Mouse (Mus musculus) neural tube, embryonic 12.5 days (tissue): Measurements from ENCODE around the gene Gna11. TPM values are rescaled to one million over a fixed set of nuclear protein-coding genes. Genes with fewer than 3 reads are reported as not detected.
A peak's percentile ranks its signal among the peaks of the same experiment; 100 is the strongest.

Experiments
- ATAC-seq: fragments of 200-750 bp; cut with Nextera tagmentation; 2 replicates; pipeline ENCODE4 v1.8.0; 2017; ENCODE audit warnings: low read depth, mild to moderate bottlenecking, moderate TSS enrichment, moderate library complexity; ENCODE audit not compliant: low FRiP score
- H3K27ac ChIP-seq: fragments of 300-500 bp; sonication (generic); 2 replicates; pipeline ENCODE4 v1.5.1; 2016
- H3K27me3 ChIP-seq: fragments of 300-500 bp; sonication (generic); replicated peaks from 2 replicates; pipeline ENCODE4 v1.6.1; 2016; ENCODE audit warnings: mild to moderate bottlenecking
- H3K36me3 ChIP-seq: fragments of 300-500 bp; sonication (generic); 2 replicates; pipeline ENCODE4 v1.6.1; 2016; ENCODE audit warnings: mild to moderate bottlenecking
- H3K4me1 ChIP-seq: fragments of 300-500 bp; sonication (generic); 2 replicates; pipeline ENCODE4 v1.6.1; 2016
- H3K4me2 ChIP-seq: fragments of 300-500 bp; sonication (generic); replicated peaks from 2 replicates; pipeline ENCODE4 v1.6.1; 2016; ENCODE audit warnings: mild to moderate bottlenecking
- H3K4me3 ChIP-seq: fragments of 300-500 bp; sonication (generic); 2 replicates; pipeline ENCODE4 v1.5.1; 2016
- H3K9ac ChIP-seq: fragments of 300-500 bp; sonication (generic); 2 replicates; pipeline ENCODE4 v1.6.1; 2016; ENCODE audit warnings: mild to moderate bottlenecking
- H3K9me3 ChIP-seq: fragments of 300-500 bp; sonication (generic); 2 replicates; pipeline ENCODE4 v1.6.1; 2016; ENCODE audit warnings: mild to moderate bottlenecking
- WGBS: fragments of 180-500 bp; shearing (Covaris S2); methylation state at CpG from one replicate; pipeline ENCODE4 v1.1.7; 2016; 5-methylcytosine and 5-hydroxymethylcytosine counted together
- microRNA-seq: library from miRNA; unstranded; fragments of <30 nt; microRNA quantifications from one replicate; pipeline ENCODE4, GENCODE M21; 2017
- polyA plus RNA-seq: library from polyadenylated mRNA; unstranded; fragments of >200 nt; fragmentation: Nextera tagmentation; extraction: Ambion mirVana; gene quantifications from 2 replicates; pipeline ENCODE4 v1.2.1, GENCODE M21; 2016

Gna11 gene
- polyA plus RNA-seq, 1 experiment from 2014 or later: 77.6 TPM

GRCm38 (mm10) chr10:81485060-81485449 lies 59.9 kb downstream of the Gna11 start:
- Histone ChIP-seq H3K36me3 (peaks cover 40% of the 10 kb centered on the region), H3K9me3 (no peaks in the 10 kb centered on the region), H3K27ac (no peak overlapping the region), H3K4me2 (no peak overlapping the region), H3K27me3 (peaks cover 13% of the 10 kb centered on the region), H3K4me3 (no peak overlapping the region), H3K9ac (no peak overlapping the region), H3K4me1 (peaks cover 30% of the 10 kb centered on the region)
- no peak for ATAC-seq
- WGBS: 19% methylated on average over 2 of the region's 2 CpGs

- peaks cover 34% of the 10 kb centered on the region for H3K4me1 ChIP-seq
- peaks cover 35% of the 10 kb centered on the region for H3K36me3 ChIP-seq
- 51% methylated on average over 6 of the region's 6 CpGs for WGBS
- H3K27ac ChIP-seq: no peak overlapping the region
- no peak for ATAC-seq
- H3K4me3 ChIP-seq: no peak overlapping the region
- H3K9ac ChIP-seq: no peak overlapping the region
- H3K27me3 ChIP-seq: peaks cover 13% of the 10 kb centered on the region
- H3K9me3 ChIP-seq: no peaks in the 10 kb centered on the region
- no peak overlapping the region for H3K4me2 ChIP-seq
These were observed 60.4 kb downstream of the Gna11 start for GRCm38 (mm10) chr10:81484441-81485059.

- H3K4me3 ChIP-seq: no peak overlapping the region
- H3K4me1 ChIP-seq: peaks cover 34% of the 10 kb centered on the region
- ATAC-seq: no peak
- no peak overlapping the region for H3K9ac ChIP-seq
- 21% methylated on average over 9 of the region's 9 CpGs for WGBS
- H3K27me3 ChIP-seq: peaks cover 13% of the 10 kb centered on the region
- H3K36me3 ChIP-seq: peaks cover 29% of the 10 kb centered on the region
- H3K27ac ChIP-seq: no peak overlapping the region
- no peak overlapping the region for H3K4me2 ChIP-seq
- no peaks in the 10 kb centered on the region for H3K9me3 ChIP-seq
These were observed 61.0 kb downstream of the Gna11 start for GRCm38 (mm10) chr10:81483983-81484382.

GRCm38 (mm10) chr10:81482533-81482889 lies 62.5 kb downstream of the Gna11 start, which contains the start of gene Celf5:
Gene Celf5, minus strand, starts transcription at chr10:81482709.
- peaks cover 41% of the 10 kb centered on the region for H3K4me1 ChIP-seq
- H3K9ac ChIP-seq: peak within 1 kb of the TSS; percentile 76
- H3K27me3 ChIP-seq: peaks cover 16% of the 10 kb centered on the region
- under 1% methylated on average over 36 of the region's 36 CpGs for WGBS
- no peak within 1 kb of the TSS for H3K27ac ChIP-seq
- H3K4me3 ChIP-seq: peak within 1 kb of the TSS; percentile 53
- H3K36me3 ChIP-seq: peaks cover 14% of the 10 kb centered on the region
- H3K9me3 ChIP-seq: no peaks in the 10 kb centered on the region
- peak; percentile 52 for ATAC-seq
- H3K4me2 ChIP-seq: peak within 1 kb of the TSS; percentile 68

- peaks cover 21% of the 10 kb centered on the region for H3K27me3 ChIP-seq
- ATAC-seq: peak; percentile 11
These were observed 63.1 kb downstream of the Gna11 start for GRCm38 (mm10) chr10:81481605-81482532.

More at GRCm38 (mm10) chr10:81481605-81482532, 63.1 kb downstream of the Gna11 start:
- Histone ChIP-seq H3K9ac (peak overlapping the region; percentile 76), H3K4me3 (peak overlapping the region; percentile 53), H3K36me3 (peaks cover 8% of the 10 kb centered on the region), H3K9me3 (no peaks in the 10 kb centered on the region), H3K4me2 (peak overlapping the region; percentile 68), H3K4me1 (peaks cover 41% of the 10 kb centered on the region), H3K27ac (no peak overlapping the region)
- WGBS: 3% methylated on average over 35 of the region's 35 CpGs

Small RNAs within 50 kb of the gene (microRNA-seq; reads per million reads assigned to microRNA genes)
- gene Gm25595: not detected

Other genes starting within 250 kb of the Gna11 start
- gene Cactin, start 224.1 kb downstream of the Gna11 start, polyA plus RNA-seq: 54.1 and 54.9 TPM in 2 replicates
- gene Tbxa2r, start 216.5 kb downstream of the Gna11 start, polyA plus RNA-seq: 3.8 and 4.7 TPM in 2 replicates
- gene Gipc3, start 201.9 kb downstream of the Gna11 start, polyA plus RNA-seq: not detected in 2 replicates
- 95.6 TPM in 2 replicates for gene Hmg20b, start 194.7 kb downstream of the Gna11 start, polyA plus RNA-seq
- gene Mfsd12, start 187.7 kb downstream of the Gna11 start, polyA plus RNA-seq: 16.0 and 16.8 TPM in 2 replicates
- 0.80 and 1.1 TPM in 2 replicates for gene 4930404N11Rik, start 179.4 kb downstream of the Gna11 start, polyA plus RNA-seq
- 136 and 138 TPM in 2 replicates for gene Fzr1, start 166.7 kb downstream of the Gna11 start, polyA plus RNA-seq
- gene Dohh, start 160.8 kb downstream of the Gna11 start, polyA plus RNA-seq: 75.6 and 77.9 TPM in 2 replicates
- 5.0 and 5.3 TPM in 2 replicates for gene Gm48551, start 160.7 kb downstream of the Gna11 start, polyA plus RNA-seq
- gene Gm48552, start 156.2 kb downstream of the Gna11 start, polyA plus RNA-seq: 2.3 and 2.5 TPM in 2 replicates
- 2.1 and 2.7 TPM in 2 replicates for gene Smim24, start 152.1 kb downstream of the Gna11 start, polyA plus RNA-seq
- 21.7 and 22.2 TPM in 2 replicates for gene Nfic, start 89.6 kb downstream of the Gna11 start, polyA plus RNA-seq
- gene Celf5, start 62.5 kb downstream of the Gna11 start, polyA plus RNA-seq: 32.3 and 33.0 TPM in 2 replicates
- 73.2 and 78.4 TPM in 2 replicates for gene Ncln, start 48.8 kb downstream of the Gna11 start, polyA plus RNA-seq
- 0.51 and 0.56 TPM in 2 replicates for gene S1pr4, start 45.1 kb downstream of the Gna11 start, polyA plus RNA-seq
- 0.81 and 1.2 TPM in 2 replicates for gene Gna15, start 21.0 kb downstream of the Gna11 start, polyA plus RNA-seq
- 547 and 569 TPM in 2 replicates for gene Aes, start 14.3 kb upstream of the Gna11 start, polyA plus RNA-seq
- 18.1 and 19.6 TPM in 2 replicates for gene Tle2, start 29.4 kb upstream of the Gna11 start, polyA plus RNA-seq
- 6.4 and 7.3 TPM in 2 replicates for gene Tle6, start 55.9 kb upstream of the Gna11 start, polyA plus RNA-seq
- 1.4 and 2.3 TPM in 2 replicates for gene BC025920, start 61.1 kb upstream of the Gna11 start, polyA plus RNA-seq
- gene Sirt6, start 82.6 kb upstream of the Gna11 start, polyA plus RNA-seq: 53.3 and 56.6 TPM in 2 replicates
- gene Ankrd24, start 83.3 kb upstream of the Gna11 start, polyA plus RNA-seq: 8.8 and 9.0 TPM in 2 replicates
- gene Gm10778, start 103.9 kb upstream of the Gna11 start, polyA plus RNA-seq: 6.1 and 6.2 TPM in 2 replicates
- gene Zfp433, start 159.6 kb upstream of the Gna11 start, polyA plus RNA-seq: 18.1 and 21.9 TPM in 2 replicates
- gene Gm3055, start 226.0 kb upstream of the Gna11 start, polyA plus RNA-seq: 9.2 and 14.6 TPM in 2 replicates